Mouse (Mus musculus) neutrophil, adult 65 days (primary cell): Measurements from ENCODE around the gene Ccdc50. TPM values are rescaled to one million over a fixed set of nuclear protein-coding genes. Genes with fewer than 3 reads are reported as not detected.

ENCODE experiments used
- total RNA-seq: library from RNA; stranded (reverse); gene quantifications from 2 replicates; pipeline ENCODE4 v1.2.4, GENCODE M21; 2023

Ccdc50 gene
- 29.2 and 29.4 TPM in 2 replicates for total RNA-seq

DNA sequence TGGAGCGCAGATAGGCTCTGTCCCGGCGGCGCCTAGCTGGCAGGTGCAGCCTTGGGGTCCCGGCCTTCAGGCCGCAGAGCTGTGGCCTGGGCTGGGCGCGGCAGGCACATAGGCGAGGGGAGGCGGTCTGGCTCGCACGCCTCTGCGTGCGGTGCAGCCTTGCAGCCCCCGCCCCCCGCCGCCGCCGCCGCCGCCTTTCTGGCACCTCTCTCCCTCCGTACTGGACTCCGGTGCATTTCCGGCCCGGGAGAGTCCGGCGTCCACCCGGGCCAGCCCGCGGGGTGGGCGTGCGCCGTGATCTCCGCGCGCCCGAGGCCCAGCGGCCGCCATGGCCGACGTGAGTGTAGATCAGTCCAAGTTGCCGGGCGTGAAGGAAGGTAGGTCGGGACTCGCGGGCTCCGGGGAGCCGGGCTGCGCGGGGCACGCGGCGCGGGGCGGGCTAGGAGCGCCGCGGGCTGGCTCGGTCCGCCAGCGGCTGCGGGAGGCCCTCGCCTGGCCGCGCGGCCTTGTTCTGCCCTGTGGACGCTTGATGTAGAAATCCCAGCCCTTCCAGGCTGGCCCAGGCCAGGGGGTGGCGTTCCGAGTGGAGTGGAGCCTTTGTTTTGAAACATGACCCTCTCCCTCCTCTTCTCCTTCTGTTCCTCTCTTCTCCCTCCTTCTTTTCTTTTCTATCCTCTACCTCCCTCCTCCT is at the start of gene Ccdc50:
Ccdc50 (plus strand) TSS at position 109 of the 691 bp plus-strand sequence.

DNA sequence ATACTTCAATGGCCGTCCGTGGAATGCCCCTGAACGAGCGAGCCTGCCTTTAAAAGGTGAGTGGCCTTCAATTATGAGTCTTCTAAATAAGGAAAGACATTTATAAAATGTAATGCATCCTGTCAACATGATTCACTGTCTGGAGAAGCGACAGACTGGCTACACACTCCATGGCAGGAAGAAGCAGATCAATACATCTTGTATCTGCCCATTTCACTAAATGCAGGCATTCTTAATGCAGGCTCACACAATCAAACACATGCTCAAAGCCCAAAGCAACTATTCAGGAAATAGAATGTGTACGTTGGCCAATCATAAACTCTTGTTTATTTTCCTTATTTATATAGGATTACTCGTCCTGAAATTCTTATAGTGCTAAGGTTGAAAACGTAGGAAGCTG is 18.5 kb upstream of the Ccdc50 start, which contains the start of gene Uts2b:
Uts2b (minus strand) TSS at position 49 of the 400 bp plus-strand sequence.

Other genes with a start within 250 kb of the Ccdc50 start
- gene Ostn, start 81.4 kb upstream of the Ccdc50 start, total RNA-seq = not detected in 2 replicates
- gene Uts2b, start 18.6 kb upstream of the Ccdc50 start, total RNA-seq = not detected in 2 replicates